Mouse (Mus musculus) liver, postnatal 0 days (tissue): ENCODE data around the gene Rhbdf2. TPM values are rescaled to one million over a fixed set of nuclear protein-coding genes. Genes with fewer than 3 reads are reported as not detected.
"Not testable (repeated sequence)": the region's sequence is repeated elsewhere in the genome, so short reads cannot be mapped to it uniquely, and the experiment has no call there.

ENCODE experiments used
- ATAC-seq: fragments of 200-750 bp; cut with Nextera tagmentation; 2 replicates; pipeline ENCODE4 v1.8.0; 2017; ENCODE audit warnings: mild to moderate bottlenecking, moderate library complexity
- DNase-seq: peaks from one replicate; pipeline ENCODE4 v3.0.0-alpha.2; 2016
- H3K27ac ChIP-seq: fragments of 300-500 bp; sonication (generic); 2 replicates; pipeline ENCODE4 v1.5.1; 2014; ENCODE audit warnings: antibody characterized with exemption, moderate library complexity, mild to moderate bottlenecking, low read depth
- H3K27me3 ChIP-seq: fragments of 300-500 bp; sonication (generic); 2 replicates; pipeline ENCODE4 v1.6.1; 2014; ENCODE audit warnings: low read length, control low read depth, mixed read lengths; ENCODE audit not compliant: insufficient read depth
- H3K36me3 ChIP-seq: fragments of 300-500 bp; sonication (generic); replicated peaks from 2 replicates; pipeline ENCODE4 v1.6.1; 2014; ENCODE audit warnings: mild to moderate bottlenecking, control low read depth, low read length, moderate library complexity, mixed read lengths; ENCODE audit not compliant: insufficient read depth
- H3K4me1 ChIP-seq: fragments of 300-500 bp; sonication (generic); 2 replicates; pipeline ENCODE4 v1.6.1; 2014; ENCODE audit warnings: antibody characterized with exemption, mild to moderate bottlenecking, control low read depth; ENCODE audit not compliant: insufficient read depth
- H3K4me2 ChIP-seq: fragments of 300-500 bp; sonication (generic); 2 replicates; pipeline ENCODE4 v1.6.1; 2014; ENCODE audit warnings: low read depth, mild to moderate bottlenecking, low read length, moderate library complexity, mixed read lengths
- H3K4me3 ChIP-seq: fragments of 300-500 bp; sonication (generic); 2 replicates; pipeline ENCODE4 v1.5.1; 2014; ENCODE audit warnings: low read depth, low read length
- H3K9ac ChIP-seq: fragments of 300-500 bp; sonication (generic); replicated peaks from 2 replicates; pipeline ENCODE4 v1.6.1; 2014; ENCODE audit warnings: mild to moderate bottlenecking, moderate library complexity
- H3K9me3 ChIP-seq: fragments of 300-500 bp; sonication (generic); 2 replicates; pipeline ENCODE4 v1.6.1; 2016; ENCODE audit warnings: mild to moderate bottlenecking, control low read depth, low read length, mixed read lengths
- CTCF ChIP-seq: sonication (generic); IDR thresholded peaks from 2 replicates; pipeline ENCODE4 v1.5.1; 2016; ENCODE audit warnings: antibody characterized with exemption, low read depth
- EP300 ChIP-seq: IDR thresholded peaks from 2 replicates; pipeline ENCODE4 v1.6.1; 2016; ENCODE audit warnings: antibody characterized with exemption, low read depth, mild to moderate bottlenecking
- WGBS: fragments of 180-500 bp; shearing (Covaris S2); extraction: QIAGEN DNeasy Blood & Tissue Kit; methylation state at CpG from one replicate; pipeline ENCODE4 v1.1.7; 2014; ENCODE audit not compliant: insufficient replicate concordance; 5-methylcytosine and 5-hydroxymethylcytosine counted together
- polyA plus RNA-seq: library from polyadenylated mRNA; unstranded; fragments of >200 nt; fragmentation: Nextera tagmentation; extraction: Ambion mirVana; gene quantifications from 2 replicates; pipeline ENCODE4 v1.2.1, GENCODE M21; 2015

The Rhbdf2 gene
- polyA plus RNA-seq, 1 experiment from 2014 or later: 4.9 TPM

DNA sequence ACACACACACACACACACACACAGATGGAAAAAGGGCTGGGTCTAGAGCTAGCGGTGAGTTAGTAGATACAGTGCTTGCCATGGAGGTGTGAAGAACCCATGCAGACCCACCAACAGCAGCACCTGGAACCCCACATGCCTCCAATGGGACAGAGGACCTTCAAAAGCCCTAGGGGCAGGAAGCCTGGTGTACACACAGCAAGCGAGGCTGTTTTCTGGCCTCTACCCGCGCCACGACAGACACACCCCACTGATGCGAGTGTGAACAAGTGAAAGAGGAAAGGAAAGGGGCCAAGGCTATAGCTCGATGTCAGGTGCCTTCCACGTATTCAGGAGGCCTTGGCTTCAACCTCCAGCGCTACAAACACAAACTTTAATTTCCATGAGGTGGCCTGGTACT, 14.9 kb downstream of the Rhbdf2 start:
- no peaks in the 10 kb centered on the region for H3K27me3 ChIP-seq
- peaks cover 24% of the 10 kb centered on the region for H3K36me3 ChIP-seq
- TF ChIP-seq EP300: no peak
- no peak for TF ChIP-seq CTCF
- peaks cover 53% of the 10 kb centered on the region for H3K4me1 ChIP-seq
- no peak overlapping the region for H3K9ac ChIP-seq
- ATAC-seq (no peak), DNase-seq (no peak)
- peak overlapping the region; percentile 7; the same call in 1 of the 2 replicates for H3K27ac ChIP-seq
- no peaks in the 10 kb centered on the region for H3K9me3 ChIP-seq
- no peak overlapping the region for H3K4me3 ChIP-seq
- H3K4me2 ChIP-seq: no peak overlapping the region
- WGBS: 63% methylated on average over 9 of the region's 9 CpGs

DNA sequence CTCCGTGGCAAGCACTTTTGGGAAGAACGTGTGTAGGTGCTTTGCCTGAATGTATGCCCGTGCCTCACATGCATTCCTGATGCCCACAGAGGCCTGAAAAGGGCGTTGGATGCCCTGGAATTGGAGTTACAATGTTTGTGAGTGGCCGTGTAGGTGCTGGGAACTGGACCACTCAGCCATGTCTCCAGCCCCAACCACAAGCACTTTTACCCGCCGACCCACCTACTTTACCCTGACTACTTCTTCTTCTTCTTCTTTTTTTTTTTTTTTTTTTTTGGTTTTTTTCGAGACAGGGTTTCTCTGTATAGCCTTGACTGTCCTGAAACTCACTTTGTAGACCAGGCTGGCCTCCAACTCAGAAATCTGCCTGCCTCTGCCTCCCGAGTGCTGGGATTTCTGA, 15.7 kb downstream of the Rhbdf2 start:
- peaks cover 31% of the 10 kb centered on the region for H3K36me3 ChIP-seq
- peaks cover 46% of the 10 kb centered on the region for H3K4me1 ChIP-seq
- ATAC-seq, H3K4me3 ChIP-seq, H3K27me3 ChIP-seq, DNase-seq, H3K9ac ChIP-seq, H3K4me2 ChIP-seq, H3K9me3 ChIP-seq: not testable (repeated sequence)
- WGBS: 58% methylated on average over 9 of the region's 9 CpGs
- H3K27ac ChIP-seq: peak overlapping the region; percentile 34; the same call in 1 of the 2 replicates

DNA sequence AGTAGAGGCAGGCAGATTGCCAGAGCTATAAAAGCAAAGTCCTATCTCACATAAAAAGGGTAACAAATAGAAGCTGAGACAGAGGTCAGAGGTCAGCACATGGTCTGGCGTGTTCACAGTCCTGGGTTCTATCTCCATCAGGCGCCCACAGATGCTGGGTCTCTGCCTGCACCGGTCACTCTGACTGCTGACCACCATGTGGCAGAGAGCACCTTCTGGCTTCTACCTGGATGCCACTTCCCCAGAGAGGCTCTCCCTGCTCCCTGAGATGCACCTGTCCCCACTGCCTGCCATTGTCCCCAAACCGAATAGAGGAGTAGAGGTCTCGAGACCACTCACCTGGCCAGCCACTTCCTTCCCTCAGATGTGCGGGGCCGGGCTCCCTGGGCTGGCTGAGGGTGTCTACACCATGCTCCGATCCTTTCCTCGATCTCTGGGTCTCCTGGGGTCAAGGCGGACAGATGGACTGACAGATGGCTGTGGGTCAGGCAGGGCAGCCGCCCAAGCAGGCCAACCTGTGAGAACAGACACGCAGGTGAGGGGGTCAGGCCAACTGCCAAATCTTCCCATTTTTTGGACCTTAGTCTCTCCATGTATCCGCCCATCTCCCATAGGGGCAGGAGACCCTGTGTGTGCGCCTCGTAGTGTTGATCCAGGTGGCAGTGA, 16.7 kb downstream of the Rhbdf2 start:
- no peak for ATAC-seq
- peaks cover 41% of the 10 kb centered on the region for H3K36me3 ChIP-seq
- peaks cover 36% of the 10 kb centered on the region for H3K4me1 ChIP-seq

DNA sequence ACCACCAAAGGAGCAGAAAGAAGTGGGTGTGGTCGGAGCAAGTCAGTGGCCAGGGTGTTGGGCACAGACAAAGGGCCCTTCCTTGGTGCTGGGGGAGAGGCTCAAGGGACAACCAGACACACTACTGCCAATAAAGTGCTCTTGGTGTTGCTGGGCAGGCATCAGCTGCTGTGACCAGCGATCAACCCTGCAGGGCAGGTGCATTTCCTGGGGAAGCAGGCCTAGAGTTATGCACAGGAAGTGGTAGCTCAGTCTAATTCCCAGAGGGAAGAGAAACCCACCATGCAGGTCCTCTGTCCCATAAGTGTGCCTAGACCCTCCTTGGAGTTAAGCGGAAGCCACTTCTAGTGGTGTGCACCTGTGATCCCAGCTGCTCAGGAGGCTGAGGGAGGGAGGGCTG, 19.1 kb downstream of the Rhbdf2 start:
- Histone ChIP-seq H3K9me3 (no peaks in the 10 kb centered on the region), H3K4me2 (no peak overlapping the region), H3K4me1 (peaks cover 16% of the 10 kb centered on the region), H3K4me3 (no peak overlapping the region), H3K27me3 (no peaks in the 10 kb centered on the region), H3K9ac (no peak overlapping the region), H3K36me3 (peaks cover 62% of the 10 kb centered on the region), H3K27ac (no peak overlapping the region)
- 88% methylated on average over 3 of the region's 3 CpGs for WGBS
- no peak for DNase-seq
- TF ChIP-seq EP300 (no peak), CTCF (no peak)
- peak; percentile 29; the same call in 1 of the 2 replicates for ATAC-seq

More for the DNA sequence above, 16.7 kb downstream of the Rhbdf2 start:
- Histone ChIP-seq H3K9me3 (no peaks in the 10 kb centered on the region), H3K4me2 (no peak overlapping the region), H3K27me3 (no peaks in the 10 kb centered on the region), H3K27ac (no peak overlapping the region), H3K9ac (no peak overlapping the region), H3K4me3 (no peak overlapping the region)
- no peak for TF ChIP-seq CTCF
- TF ChIP-seq EP300: no peak
- no peak for DNase-seq
- 77% methylated on average over 15 of the region's 15 CpGs for WGBS

DNA sequence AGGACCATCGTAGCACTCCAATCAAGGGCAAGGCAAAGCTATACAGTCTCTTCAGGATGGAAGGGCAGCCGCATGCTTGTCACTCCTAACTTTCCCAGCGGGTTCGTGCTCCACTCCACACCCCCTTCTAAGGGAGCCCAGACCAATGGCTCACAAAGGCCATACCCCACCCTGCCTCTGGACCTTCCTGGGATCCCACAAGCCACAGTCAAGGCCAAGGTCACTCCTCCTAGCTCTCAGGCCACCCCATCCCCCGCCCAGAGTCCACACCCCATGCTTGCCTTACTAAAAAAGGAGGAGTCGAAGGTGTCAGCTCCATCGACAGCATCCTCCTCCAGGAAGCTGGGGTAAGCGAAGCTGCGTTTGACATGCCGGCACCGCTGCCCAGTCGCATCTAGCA, 22.7 kb downstream of the Rhbdf2 start:
- DNase-seq (no peak), ATAC-seq (no peak)
- Histone ChIP-seq H3K9me3 (no peaks in the 10 kb centered on the region), H3K9ac (no peak overlapping the region), H3K4me3 (no peak overlapping the region), H3K4me2 (no peak overlapping the region), H3K36me3 (peaks cover 87% of the 10 kb centered on the region), H3K27me3 (no peaks in the 10 kb centered on the region), H3K4me1 (no peaks in the 10 kb centered on the region), H3K27ac (no peak overlapping the region)
- 91% methylated on average over 12 of the region's 12 CpGs for WGBS
- TF ChIP-seq EP300: no peak
- TF ChIP-seq CTCF: no peak

DNA sequence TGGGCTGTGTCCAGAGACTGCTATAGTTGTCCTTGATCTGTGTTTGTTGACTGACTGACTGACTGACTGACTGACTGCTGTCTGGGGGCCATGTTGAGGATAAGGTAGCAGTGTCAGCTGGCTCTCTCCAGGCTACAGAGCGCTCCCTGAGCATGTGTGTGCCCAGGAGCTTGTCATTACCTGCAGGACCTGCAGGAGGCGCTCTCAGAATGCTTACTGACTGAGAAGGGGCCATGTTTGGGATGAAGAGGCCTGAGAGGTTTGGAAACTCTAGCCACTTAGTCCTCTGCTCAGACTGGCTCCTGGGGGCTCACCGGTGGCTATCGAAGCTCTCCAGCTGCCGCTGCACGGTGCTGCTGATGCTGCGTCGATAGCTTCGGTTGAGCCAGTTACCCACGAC, 23.5 kb downstream of the Rhbdf2 start:
- ATAC-seq: peak; percentile 50
- H3K27me3 ChIP-seq: no peaks in the 10 kb centered on the region
- H3K4me3 ChIP-seq: no peak overlapping the region
- H3K9me3 ChIP-seq: no peaks in the 10 kb centered on the region
- 87% methylated on average over 10 of the region's 10 CpGs for WGBS
- H3K4me2 ChIP-seq: no peak overlapping the region
- no peaks in the 10 kb centered on the region for H3K4me1 ChIP-seq
- H3K9ac ChIP-seq: no peak overlapping the region
- TF ChIP-seq CTCF (peak; percentile 86), EP300 (no peak)
- no peak overlapping the region for H3K27ac ChIP-seq
- peak; percentile 75 for DNase-seq
- H3K36me3 ChIP-seq: peaks cover 87% of the 10 kb centered on the region
